Mouse (Mus musculus): ENCODE measurements around the gene Bik. TPM values are rescaled to one million over a fixed set of nuclear protein-coding genes. Genes with fewer than 3 reads are reported as not detected.

The Bik gene
- polyA plus RNA-seq, 1 experiment from 2014 or later: 1.9 TPM

- H3K9me3 ChIP-seq: no peaks in the 10 kb centered on the region
- no peak overlapping the region for H3K4me3 ChIP-seq
- no peak overlapping the region for H3K27ac ChIP-seq (replicated peaks)
- no peaks in the 10 kb centered on the region for H3K36me3 ChIP-seq
- H3K4me2 ChIP-seq (replicated peaks): no peak overlapping the region
- no peak for ATAC-seq (ENCODE audit: low FRiP score, low read depth)
- H3K27me3 ChIP-seq: peaks cover 30% of the 10 kb centered on the region
- H3K4me1 ChIP-seq: no peaks in the 10 kb centered on the region
- H3K9ac ChIP-seq (replicated peaks): no peak overlapping the region
- 75% methylated on average over 7 of the region's 7 CpGs for WGBS
Observed at GRCm38 (mm10) chr15:83532606-83533005, 5.9 kb downstream of the Bik start.

- H3K4me2 ChIP-seq (replicated peaks): no peak overlapping the region
- no peak for ATAC-seq (ENCODE audit: low FRiP score, low read depth)
Observed at GRCm38 (mm10) chr15:83534960-83535889, 8.6 kb downstream of the Bik start.

GRCm38 (mm10) chr15:83535890-83536231 lies 9.2 kb downstream of the Bik start:
- 93% methylated on average over 6 of the region's 6 CpGs for WGBS
- no peak overlapping the region for H3K27ac ChIP-seq (replicated peaks)

More at GRCm38 (mm10) chr15:83534960-83535889, 8.6 kb downstream of the Bik start:
- Histone ChIP-seq H3K9me3 (no peaks in the 10 kb centered on the region), H3K36me3 (no peaks in the 10 kb centered on the region), H3K27me3 (peaks cover 4% of the 10 kb centered on the region; the same call in 1 of the 2 replicates), H3K27ac (replicated peaks) (no peak overlapping the region), H3K4me3 (no peak overlapping the region), H3K9ac (replicated peaks) (no peak overlapping the region), H3K4me1 (no peaks in the 10 kb centered on the region)
- WGBS: 85% methylated on average over 17 of the region's 17 CpGs

GRCm38 (mm10) chr15:83538855-83539254 lies 12.2 kb downstream of the Bik start:
- Histone ChIP-seq H3K27me3 (no peaks in the 10 kb centered on the region), H3K9ac (replicated peaks) (no peak overlapping the region), H3K36me3 (no peaks in the 10 kb centered on the region), H3K9me3 (no peaks in the 10 kb centered on the region), H3K27ac (replicated peaks) (no peak overlapping the region), H3K4me1 (no peaks in the 10 kb centered on the region), H3K4me3 (no peak overlapping the region), H3K4me2 (replicated peaks) (no peak overlapping the region)
- WGBS: 97% methylated on average over 2 of the region's 2 CpGs
- ATAC-seq (ENCODE audit: low FRiP score, low read depth): no peak

More at GRCm38 (mm10) chr15:83535890-83536231, 9.2 kb downstream of the Bik start:
- no peak overlapping the region for H3K9ac ChIP-seq (replicated peaks)
- H3K4me2 ChIP-seq (replicated peaks): no peak overlapping the region
- no peaks in the 10 kb centered on the region for H3K4me1 ChIP-seq
- ATAC-seq (ENCODE audit: low FRiP score, low read depth): no peak
- H3K27me3 ChIP-seq: no peaks in the 10 kb centered on the region
- no peak overlapping the region for H3K4me3 ChIP-seq
- no peaks in the 10 kb centered on the region for H3K9me3 ChIP-seq
- no peaks in the 10 kb centered on the region for H3K36me3 ChIP-seq

GRCm38 (mm10) chr15:83539905-83540304 lies 13.2 kb downstream of the Bik start:
- no peak overlapping the region for H3K9ac ChIP-seq (replicated peaks)
- ATAC-seq (ENCODE audit: low FRiP score, low read depth): no peak
- no peak overlapping the region for H3K27ac ChIP-seq (replicated peaks)
- WGBS: 86% methylated on average over 4 of the region's 4 CpGs
- H3K36me3 ChIP-seq: no peaks in the 10 kb centered on the region
- no peak overlapping the region for H3K4me3 ChIP-seq
- no peaks in the 10 kb centered on the region for H3K4me1 ChIP-seq
- H3K9me3 ChIP-seq: no peaks in the 10 kb centered on the region
- no peaks in the 10 kb centered on the region for H3K27me3 ChIP-seq
- no peak overlapping the region for H3K4me2 ChIP-seq (replicated peaks)

GRCm38 (mm10) chr15:83541647-83542287 lies 15.1 kb downstream of the Bik start:
- 82% methylated on average over 9 of the region's 9 CpGs for WGBS
- no peaks in the 10 kb centered on the region for H3K9me3 ChIP-seq
- H3K9ac ChIP-seq (replicated peaks): no peak overlapping the region

GRCm38 (mm10) chr15:83546029-83546428 lies 19.4 kb downstream of the Bik start:
- Histone ChIP-seq H3K4me1 (no peaks in the 10 kb centered on the region), H3K36me3 (peaks cover 60% of the 10 kb centered on the region), H3K27me3 (no peaks in the 10 kb centered on the region), H3K4me3 (no peak overlapping the region), H3K4me2 (replicated peaks) (no peak overlapping the region), H3K9ac (replicated peaks) (no peak overlapping the region), H3K9me3 (no peaks in the 10 kb centered on the region), H3K27ac (replicated peaks) (no peak overlapping the region)
- ATAC-seq (ENCODE audit: low FRiP score, low read depth): no peak
- 91% methylated on average over 7 of the region's 7 CpGs for WGBS

More at GRCm38 (mm10) chr15:83541647-83542287, 15.1 kb downstream of the Bik start:
- no peak overlapping the region for H3K4me2 ChIP-seq (replicated peaks)
- peaks cover 17% of the 10 kb centered on the region for H3K36me3 ChIP-seq
- no peak for ATAC-seq (ENCODE audit: low FRiP score, low read depth)
- H3K4me3 ChIP-seq: no peak overlapping the region
- no peaks in the 10 kb centered on the region for H3K27me3 ChIP-seq
- H3K27ac ChIP-seq (replicated peaks): no peak overlapping the region
- no peaks in the 10 kb centered on the region for H3K4me1 ChIP-seq

GRCm38 (mm10) chr15:83547144-83547543 lies 20.5 kb downstream of the Bik start:
- Histone ChIP-seq H3K4me3 (no peak overlapping the region), H3K4me2 (replicated peaks) (no peak overlapping the region), H3K9me3 (no peaks in the 10 kb centered on the region), H3K9ac (replicated peaks) (no peak overlapping the region), H3K36me3 (peaks cover 62% of the 10 kb centered on the region), H3K4me1 (no peaks in the 10 kb centered on the region), H3K27me3 (no peaks in the 10 kb centered on the region), H3K27ac (replicated peaks) (no peak overlapping the region)
- 92% methylated on average over 8 of the region's 8 CpGs for WGBS
- no peak for ATAC-seq (ENCODE audit: low FRiP score, low read depth)

- Histone ChIP-seq H3K9ac (replicated peaks) (no peak overlapping the region), H3K36me3 (peaks cover 61% of the 10 kb centered on the region), H3K27me3 (no peaks in the 10 kb centered on the region), H3K4me1 (peaks cover 6% of the 10 kb centered on the region; the same call in 1 of the 2 replicates), H3K9me3 (no peaks in the 10 kb centered on the region), H3K4me2 (replicated peaks) (no peak overlapping the region), H3K4me3 (no peak overlapping the region), H3K27ac (replicated peaks) (no peak overlapping the region)
- WGBS: 89% methylated on average over 2 of the region's 2 CpGs
- ATAC-seq (ENCODE audit: low FRiP score, low read depth): no peak
Observed at GRCm38 (mm10) chr15:83550137-83550536, 23.5 kb downstream of the Bik start.

GRCm38 (mm10) chr15:83553831-83554230 lies 27.2 kb downstream of the Bik start:
- H3K9ac ChIP-seq (replicated peaks): no peak overlapping the region
- peaks cover 8% of the 10 kb centered on the region; the same call in 1 of the 2 replicates for H3K4me1 ChIP-seq
- no peak for ATAC-seq (ENCODE audit: low FRiP score, low read depth)
- H3K36me3 ChIP-seq: peaks cover 24% of the 10 kb centered on the region
- H3K27me3 ChIP-seq: peaks cover 13% of the 10 kb centered on the region; the same call in 1 of the 2 replicates
- H3K4me3 ChIP-seq: no peak overlapping the region
- no peaks in the 10 kb centered on the region for H3K9me3 ChIP-seq
- no peak overlapping the region for H3K27ac ChIP-seq (replicated peaks)
- no peak overlapping the region for H3K4me2 ChIP-seq (replicated peaks)

GRCm38 (mm10) chr15:83555161-83555974 lies 28.7 kb downstream of the Bik start:
- H3K9me3 ChIP-seq: no peaks in the 10 kb centered on the region
- peak overlapping the region; percentile 76 for H3K4me2 ChIP-seq (replicated peaks)
- peak overlapping the region; percentile 74 for H3K4me3 ChIP-seq
- peaks cover 8% of the 10 kb centered on the region; the same call in 1 of the 2 replicates for H3K4me1 ChIP-seq
- H3K27ac ChIP-seq (replicated peaks): peak overlapping the region; percentile 92
- H3K9ac ChIP-seq (replicated peaks): peak overlapping the region; percentile 95
- peaks cover 13% of the 10 kb centered on the region; the same call in 1 of the 2 replicates for H3K27me3 ChIP-seq
- peaks cover 9% of the 10 kb centered on the region for H3K36me3 ChIP-seq
- WGBS: under 1% methylated on average over 74 of the region's 74 CpGs
- ATAC-seq (ENCODE audit: low FRiP score, low read depth): peak; percentile 88
